Mouse (Mus musculus) forebrain, embryonic 14.5 days (tissue): ENCODE measurements around the gene Ect2l. TPM values are rescaled to one million over a fixed set of nuclear protein-coding genes. Genes with fewer than 3 reads are reported as not detected.

ENCODE experiments used
- ATAC-seq: fragments of 200-750 bp; cut with Nextera tagmentation; 2 replicates; pipeline ENCODE4 v1.8.0; 2017; ENCODE audit warnings: mild to moderate bottlenecking, moderate library complexity
- DNase-seq: peaks from one replicate; pipeline ENCODE4 v3.0.0-alpha.2; 2015; ENCODE audit warnings: low spot score
- H3K27ac ChIP-seq: fragments of 300-500 bp; sonication (generic); 2 replicates; pipeline ENCODE4 v1.5.1; 2014; ENCODE audit warnings: low read depth, mild to moderate bottlenecking, control low read depth, low read length, moderate library complexity
- H3K27me3 ChIP-seq: fragments of 300-500 bp; sonication (generic); replicated peaks from 2 replicates; pipeline ENCODE4 v1.6.1; 2014; ENCODE audit warnings: low read length, control low read depth, mixed read lengths; ENCODE audit not compliant: control insufficient read depth, insufficient read depth
- H3K36me3 ChIP-seq: fragments of 300-500 bp; sonication (generic); 2 replicates; pipeline ENCODE4 v1.6.1; 2014; ENCODE audit warnings: low read length, control low read depth; ENCODE audit not compliant: control insufficient read depth, insufficient read depth
- H3K4me1 ChIP-seq: fragments of 300-500 bp; sonication (generic); 2 replicates; pipeline ENCODE4 v1.6.1; 2014; ENCODE audit warnings: antibody characterized with exemption, low read length, control low read depth; ENCODE audit not compliant: control insufficient read depth, insufficient read depth
- H3K4me2 ChIP-seq: fragments of 300-500 bp; sonication (generic); 2 replicates; pipeline ENCODE4 v1.6.1; 2014; ENCODE audit warnings: mild to moderate bottlenecking, control low read depth, low read length
- H3K4me3 ChIP-seq: fragments of 300-500 bp; sonication (generic); 2 replicates; pipeline ENCODE4 v1.5.1; 2014; ENCODE audit warnings: low read depth, low read length, control low read depth
- H3K9ac ChIP-seq: fragments of 300-500 bp; sonication (generic); 2 replicates; pipeline ENCODE4 v1.6.1; 2014; ENCODE audit warnings: mild to moderate bottlenecking, low read length, control low read depth, moderate library complexity
- H3K9me3 ChIP-seq: fragments of 300-500 bp; sonication (generic); replicated peaks from 2 replicates; pipeline ENCODE4 v1.6.1; 2016; ENCODE audit warnings: low read length, control low read depth, mixed read lengths; ENCODE audit not compliant: control insufficient read depth
- whole genome bisulfite sequencing: fragments of 180-500 bp; shearing (Covaris S2); extraction: QIAGEN DNeasy Blood & Tissue Kit; methylation state at CpG from one replicate; pipeline ENCODE4 v1.1.7; 2014; 5-methylcytosine and 5-hydroxymethylcytosine counted together
- polyA plus RNA-seq: library from polyadenylated mRNA; unstranded; fragments of >200 nt; fragmentation: Nextera tagmentation; extraction: Ambion mirVana; gene quantifications from 2 replicates; pipeline ENCODE4 v1.2.1, GENCODE M21; 2014

Gene Ect2l
- polyA plus RNA-seq, 1 experiment from 2014 or later, result 0.27 TPM

GRCm38 (mm10) chr10:18197206-18197979, 13.3 kb downstream of the Ect2l start:
- H3K4me3 ChIP-seq, result no peak overlapping the region
- no peaks in the 10 kb centered on the region for H3K4me1 ChIP-seq
- peak; percentile 88 for DNase-seq
- no peaks in the 10 kb centered on the region for H3K9me3 ChIP-seq
- H3K36me3 ChIP-seq, result no peaks in the 10 kb centered on the region
- H3K27me3 ChIP-seq, result no peaks in the 10 kb centered on the region
- ATAC-seq, result peak; percentile 81
- H3K9ac ChIP-seq, result no peak overlapping the region
- 59% methylated on average over 14 of the region's 14 CpGs for WGBS
- no peak overlapping the region for H3K27ac ChIP-seq
- peak overlapping the region; percentile 30; the same call in 1 of the 2 replicates for H3K4me2 ChIP-seq

GRCm38 (mm10) chr10:18194737-18195141, 16.0 kb downstream of the Ect2l start:
- WGBS, result 74% methylated on average over 14 of the region's 14 CpGs
- H3K4me3 ChIP-seq, result no peak overlapping the region
- H3K9me3 ChIP-seq, result no peaks in the 10 kb centered on the region
- ATAC-seq, result no peak
- no peak overlapping the region for H3K4me2 ChIP-seq
- no peaks in the 10 kb centered on the region for H3K36me3 ChIP-seq
- no peaks in the 10 kb centered on the region for H3K4me1 ChIP-seq
- DNase-seq, result no peak
- H3K9ac ChIP-seq, result no peak overlapping the region
- H3K27ac ChIP-seq, result no peak overlapping the region
- no peaks in the 10 kb centered on the region for H3K27me3 ChIP-seq

DNA sequence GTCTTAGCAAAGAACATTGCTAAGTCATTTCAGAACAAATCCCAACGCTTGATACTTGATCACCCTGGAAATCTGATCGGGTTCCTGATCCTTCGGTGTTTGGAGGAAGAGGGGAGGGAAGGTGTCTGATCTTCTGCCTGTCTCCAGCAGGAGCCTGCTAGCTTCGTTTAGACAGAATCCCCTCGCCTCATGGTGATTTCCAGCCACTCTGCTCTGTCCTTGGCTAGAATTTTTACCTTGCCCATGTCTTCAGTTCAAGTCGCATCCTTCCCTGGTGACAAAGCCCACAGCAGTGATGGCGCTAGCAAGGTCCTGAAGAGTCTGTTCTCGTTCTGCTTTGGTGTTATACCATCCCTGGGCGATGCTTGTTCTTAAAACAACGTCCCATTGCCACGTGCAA, 16.5 kb downstream of the Ect2l start:
- no peak overlapping the region for H3K4me2 ChIP-seq
- no peaks in the 10 kb centered on the region for H3K27me3 ChIP-seq
- no peaks in the 10 kb centered on the region for H3K9me3 ChIP-seq
- H3K36me3 ChIP-seq, result no peaks in the 10 kb centered on the region
- H3K4me3 ChIP-seq, result no peak overlapping the region
- WGBS, result 90% methylated on average over 11 of the region's 11 CpGs
- H3K4me1 ChIP-seq, result no peaks in the 10 kb centered on the region
- ATAC-seq, result no peak
- no peak overlapping the region for H3K27ac ChIP-seq
- DNase-seq, result no peak
- H3K9ac ChIP-seq, result no peak overlapping the region

- Histone ChIP-seq H3K9ac (no peak overlapping the region), H3K4me2 (no peak overlapping the region), H3K4me3 (no peak overlapping the region), H3K9me3 (no peaks in the 10 kb centered on the region), H3K27ac (no peak overlapping the region), H3K4me1 (no peaks in the 10 kb centered on the region), H3K36me3 (no peaks in the 10 kb centered on the region), H3K27me3 (no peaks in the 10 kb centered on the region)
- 82% methylated on average over 11 of the region's 11 CpGs for WGBS
- DNase-seq (no peak), ATAC-seq (no peak)
Measured at GRCm38 (mm10) chr10:18193221-18193620, 17.5 kb downstream of the Ect2l start.

DNA sequence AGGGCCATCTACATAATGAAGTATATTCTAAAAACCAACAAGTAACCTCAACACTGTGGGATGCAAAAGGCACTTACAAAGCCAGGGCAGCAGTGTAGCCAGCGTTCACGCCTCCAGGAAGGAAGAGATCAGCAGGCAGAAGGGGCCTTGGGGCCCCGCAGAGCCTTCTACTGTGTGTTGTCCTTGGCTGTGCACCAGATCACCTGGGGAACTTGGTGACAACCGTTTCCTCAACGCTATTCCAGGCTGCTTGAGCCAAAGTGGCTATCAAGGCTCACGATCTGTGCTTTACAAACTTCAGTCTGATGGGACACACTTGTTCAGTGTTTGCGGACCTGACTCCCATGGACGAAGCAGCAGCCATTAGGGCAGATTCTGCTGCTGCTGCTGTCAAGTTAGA, 19.0 kb downstream of the Ect2l start:
- DNase-seq, result no peak
- Histone ChIP-seq H3K36me3 (no peaks in the 10 kb centered on the region), H3K9ac (no peak overlapping the region), H3K27me3 (no peaks in the 10 kb centered on the region), H3K4me2 (no peak overlapping the region), H3K9me3 (no peaks in the 10 kb centered on the region), H3K27ac (no peak overlapping the region), H3K4me3 (no peak overlapping the region), H3K4me1 (no peaks in the 10 kb centered on the region)
- WGBS, result 85% methylated on average over 8 of the region's 8 CpGs
- no peak for ATAC-seq

DNA sequence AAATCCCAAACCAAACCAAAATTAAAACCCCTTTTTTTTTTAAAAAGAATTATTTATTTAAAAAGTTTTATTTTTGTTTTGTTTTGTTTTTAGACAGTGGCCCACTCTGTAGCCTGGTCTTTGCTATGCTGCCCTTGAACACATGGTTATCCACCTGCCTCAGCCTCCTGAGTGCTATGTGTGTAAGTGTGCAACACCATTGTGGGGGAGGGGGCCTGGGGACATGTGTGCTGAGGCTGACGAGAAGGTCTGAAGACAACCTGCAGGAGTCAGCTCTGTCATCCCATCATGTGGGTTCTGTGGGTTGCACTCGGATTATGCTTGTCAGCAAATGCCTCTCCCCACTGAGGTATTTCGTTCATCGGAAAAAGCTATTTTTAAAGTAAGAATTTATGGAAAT, 21.2 kb downstream of the Ect2l start:
- DNase-seq (no peak), ATAC-seq (no peak)
- 87% methylated on average over 4 of the region's 4 CpGs for WGBS
- Histone ChIP-seq H3K27me3 (no peaks in the 10 kb centered on the region), H3K9me3 (no peaks in the 10 kb centered on the region), H3K27ac (no peak overlapping the region), H3K4me1 (no peaks in the 10 kb centered on the region), H3K9ac (no peak overlapping the region), H3K4me3 (no peak overlapping the region), H3K4me2 (no peak overlapping the region), H3K36me3 (no peaks in the 10 kb centered on the region)

- no peak overlapping the region for H3K4me3 ChIP-seq
- no peaks in the 10 kb centered on the region for H3K4me1 ChIP-seq
- ATAC-seq (no peak), DNase-seq (no peak)
- WGBS, result 91% methylated on average over 6 of the region's 6 CpGs
- H3K36me3 ChIP-seq, result no peaks in the 10 kb centered on the region
- no peak overlapping the region for H3K4me2 ChIP-seq
- no peaks in the 10 kb centered on the region for H3K27me3 ChIP-seq
- H3K9ac ChIP-seq, result no peak overlapping the region
- H3K27ac ChIP-seq, result no peak overlapping the region
- no peaks in the 10 kb centered on the region for H3K9me3 ChIP-seq
Measured at GRCm38 (mm10) chr10:18188564-18188963, 22.1 kb downstream of the Ect2l start.

DNA sequence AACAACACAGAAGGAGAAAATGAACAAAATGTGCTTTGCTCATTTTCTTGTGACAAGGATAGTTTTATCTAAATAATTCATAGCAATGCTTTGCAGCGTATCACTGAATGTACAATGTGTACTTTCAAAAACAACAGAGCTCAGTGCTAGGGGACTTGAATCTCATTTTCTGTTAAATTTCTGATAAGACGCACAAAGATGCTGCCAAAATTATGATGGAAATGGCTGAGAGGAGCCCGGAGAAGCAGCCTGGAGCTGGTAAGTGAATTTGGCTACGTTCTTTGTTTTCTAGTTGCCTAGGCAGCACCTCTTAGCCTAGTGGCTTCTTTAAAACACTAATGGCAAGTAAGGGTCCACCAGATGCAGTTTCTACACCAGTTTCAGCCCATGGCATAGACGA, 28.4 kb downstream of the Ect2l start:
- no peak overlapping the region for H3K27ac ChIP-seq
- ATAC-seq (no peak), DNase-seq (no peak)
- no peaks in the 10 kb centered on the region for H3K27me3 ChIP-seq
- no peaks in the 10 kb centered on the region for H3K9me3 ChIP-seq
- H3K4me1 ChIP-seq, result no peaks in the 10 kb centered on the region
- H3K4me2 ChIP-seq, result no peak overlapping the region
- no peaks in the 10 kb centered on the region for H3K36me3 ChIP-seq
- 83% methylated on average over 5 of the region's 5 CpGs for WGBS
- H3K4me3 ChIP-seq, result no peak overlapping the region
- no peak overlapping the region for H3K9ac ChIP-seq

DNA sequence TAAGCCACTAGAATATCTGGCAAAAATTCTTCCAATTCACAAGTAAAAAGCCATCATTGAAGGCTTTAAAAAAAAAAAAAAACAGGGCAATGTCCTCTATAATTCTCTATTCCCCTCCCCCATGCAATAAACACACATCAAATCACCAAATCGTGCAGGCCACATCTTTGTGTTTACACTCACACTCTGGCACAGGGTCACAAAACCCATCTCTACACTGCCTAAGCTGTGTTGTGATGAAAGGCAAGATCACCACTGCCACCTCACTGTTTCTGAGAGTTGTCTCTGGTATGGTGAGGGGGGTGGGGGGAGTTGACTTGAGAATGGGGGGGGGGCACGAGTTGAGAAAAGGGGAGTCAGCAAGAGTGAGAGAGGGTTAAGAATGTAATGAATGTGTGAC, 33.4 kb downstream of the Ect2l start:
- WGBS, result 58% methylated on average over 2 of the region's 2 CpGs

More for the DNA sequence above, 33.4 kb downstream of the Ect2l start:
- no peak overlapping the region for H3K9ac ChIP-seq
- no peak overlapping the region for H3K27ac ChIP-seq
- H3K4me3 ChIP-seq, result no peak overlapping the region
- no peak for ATAC-seq
- no peaks in the 10 kb centered on the region for H3K9me3 ChIP-seq
- H3K4me1 ChIP-seq, result no peaks in the 10 kb centered on the region
- H3K27me3 ChIP-seq, result no peaks in the 10 kb centered on the region
- H3K36me3 ChIP-seq, result no peaks in the 10 kb centered on the region
- no peak for DNase-seq
- H3K4me2 ChIP-seq, result no peak overlapping the region
